Mouse (Mus musculus) right cerebral cortex, postnatal 14 days (tissue): ENCODE data around the gene Glis1.

ENCODE experiments used
- DNase-seq: peaks from one replicate; pipeline ENCODE4 v3.0.0; 2022

The Glis1 gene

DNA sequence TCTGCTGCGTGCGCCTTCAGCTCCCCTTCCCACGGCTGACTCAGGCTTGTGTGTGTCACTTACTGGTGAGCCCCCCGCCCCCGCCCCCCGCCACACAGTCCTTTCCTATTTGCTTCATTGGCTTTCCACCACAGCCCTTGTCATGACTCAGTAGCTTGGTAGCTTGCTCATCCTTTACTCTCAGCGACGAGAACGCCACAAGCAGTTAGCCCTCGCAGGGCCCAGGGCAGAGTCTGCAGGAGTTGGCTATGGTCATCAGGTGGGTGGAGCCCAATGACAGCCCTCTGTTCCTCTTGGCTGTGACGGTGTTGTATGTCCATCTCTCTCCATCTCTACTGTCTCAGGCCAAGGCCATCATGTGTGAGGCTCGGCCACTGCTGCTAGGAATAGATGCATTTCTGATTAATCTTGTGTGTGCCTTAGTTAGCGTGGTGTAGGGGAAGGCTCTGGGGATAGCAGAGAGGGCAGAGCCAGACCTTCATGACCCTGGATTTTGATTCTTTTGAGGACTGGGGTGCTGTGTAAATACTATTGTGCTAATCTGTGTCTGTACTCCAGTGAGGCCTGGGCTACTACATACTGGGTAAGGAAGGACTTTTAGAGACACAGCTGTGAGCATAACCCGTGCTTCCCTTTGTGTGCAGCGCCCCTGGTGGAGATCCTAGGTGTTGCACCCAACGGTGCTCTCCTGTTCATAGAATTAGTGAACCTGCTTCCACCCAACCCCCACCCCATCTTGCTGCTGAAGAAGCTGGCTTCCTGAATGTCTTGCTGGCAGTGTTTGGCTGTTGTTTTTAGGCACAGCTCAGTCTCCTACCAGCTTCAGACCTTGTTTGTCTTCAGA lies 19.0 kb downstream of the Glis1 start:
- DNase-seq: peak; percentile 93

GRCm38 (mm10) chr4:107457602-107458001 lies 23.2 kb downstream of the Glis1 start:
- DNase-seq: no peak

GRCm38 (mm10) chr4:107458907-107459306 lies 24.5 kb downstream of the Glis1 start:
- no peak for DNase-seq

- no peak for DNase-seq
Measured at GRCm38 (mm10) chr4:107459461-107459860, 25.1 kb downstream of the Glis1 start.

DNA sequence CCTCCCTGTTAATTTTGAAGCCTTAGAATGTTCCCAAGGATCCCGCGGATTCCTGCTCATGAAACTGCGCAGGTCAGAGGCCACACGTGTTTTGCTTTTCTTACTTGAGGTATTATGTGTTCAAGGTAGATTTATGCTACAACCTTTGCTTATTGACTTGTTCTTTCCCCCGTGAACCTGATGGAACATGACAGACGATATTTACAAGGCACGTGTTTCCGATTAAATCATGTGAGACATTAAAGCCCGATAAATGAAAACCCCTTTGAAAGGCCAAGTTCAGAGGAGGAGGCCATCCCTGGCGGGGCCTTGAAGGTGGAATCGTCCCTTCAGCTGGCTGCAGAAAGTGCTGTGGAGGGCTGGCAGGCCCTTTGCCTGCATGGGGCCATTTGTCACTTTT lies 26.1 kb downstream of the Glis1 start:
- DNase-seq: no peak

DNA sequence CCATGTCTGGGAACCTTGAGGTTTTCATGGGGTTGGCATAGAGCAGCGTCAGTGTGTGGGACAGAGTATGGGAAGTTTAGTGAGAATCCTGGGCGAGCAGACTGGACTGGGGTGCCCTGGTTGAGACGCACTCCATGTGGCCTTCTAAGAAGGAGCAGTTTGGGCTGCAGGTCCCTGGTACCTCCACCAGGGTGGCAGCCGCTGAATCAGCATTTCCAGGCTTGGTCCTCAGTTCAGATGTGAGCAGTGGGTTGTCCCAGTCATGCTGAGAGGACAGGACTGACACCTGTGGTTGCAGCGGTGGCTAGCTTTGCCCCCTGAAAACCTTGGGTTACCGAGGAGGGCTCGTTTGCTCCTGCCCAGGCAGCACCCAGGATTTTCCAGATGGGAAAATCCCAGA lies 33.4 kb downstream of the Glis1 start:
- DNase-seq: no peak

DNA sequence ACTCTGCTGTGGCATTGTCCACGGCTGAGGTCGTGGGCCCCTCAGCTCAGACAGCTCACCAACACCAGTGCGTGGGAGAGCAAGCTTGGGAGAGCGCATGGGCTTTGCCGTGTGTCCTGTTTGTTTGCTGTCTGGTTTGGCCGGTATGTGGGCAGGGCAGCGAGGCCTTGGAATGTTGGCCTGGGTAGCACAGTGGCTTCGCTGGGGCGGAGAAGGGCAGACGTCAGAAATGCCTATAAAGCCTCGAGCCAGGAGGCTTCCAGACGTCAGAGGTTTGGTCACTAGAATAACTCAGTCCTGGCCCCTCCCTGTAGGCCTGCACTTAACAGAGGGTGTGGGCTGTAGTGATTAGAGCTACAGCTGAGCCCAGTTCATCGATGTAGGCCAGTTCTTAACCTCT lies 33.9 kb downstream of the Glis1 start:
- no peak for DNase-seq

- DNase-seq: no peak
Measured at GRCm38 (mm10) chr4:107468768-107469167, 34.4 kb downstream of the Glis1 start.

GRCm38 (mm10) chr4:107476266-107476665 lies 41.9 kb downstream of the Glis1 start:
- DNase-seq: no peak

- no peak for DNase-seq
Measured at GRCm38 (mm10) chr4:107479015-107479414, 44.6 kb downstream of the Glis1 start.

DNA sequence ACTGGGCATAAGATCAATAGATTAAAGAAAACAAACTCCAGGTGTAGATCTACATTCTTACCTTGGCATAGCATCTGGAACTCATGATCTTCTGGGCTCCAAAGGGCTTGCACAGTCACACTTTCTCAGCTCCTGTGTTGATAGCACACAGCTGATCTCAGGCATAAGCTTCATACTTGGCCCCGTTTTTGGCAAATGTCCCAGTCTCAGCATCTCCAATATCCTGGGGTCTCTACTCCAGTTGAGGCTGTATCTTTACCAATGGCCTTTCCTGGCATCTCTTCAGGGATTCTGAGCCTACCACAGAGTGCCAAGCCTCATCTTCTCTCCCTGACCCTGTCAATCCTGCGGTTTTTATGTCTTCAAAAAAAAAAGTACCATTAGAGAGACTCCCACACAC lies 48.1 kb downstream of the Glis1 start:
- DNase-seq: no peak

DNA sequence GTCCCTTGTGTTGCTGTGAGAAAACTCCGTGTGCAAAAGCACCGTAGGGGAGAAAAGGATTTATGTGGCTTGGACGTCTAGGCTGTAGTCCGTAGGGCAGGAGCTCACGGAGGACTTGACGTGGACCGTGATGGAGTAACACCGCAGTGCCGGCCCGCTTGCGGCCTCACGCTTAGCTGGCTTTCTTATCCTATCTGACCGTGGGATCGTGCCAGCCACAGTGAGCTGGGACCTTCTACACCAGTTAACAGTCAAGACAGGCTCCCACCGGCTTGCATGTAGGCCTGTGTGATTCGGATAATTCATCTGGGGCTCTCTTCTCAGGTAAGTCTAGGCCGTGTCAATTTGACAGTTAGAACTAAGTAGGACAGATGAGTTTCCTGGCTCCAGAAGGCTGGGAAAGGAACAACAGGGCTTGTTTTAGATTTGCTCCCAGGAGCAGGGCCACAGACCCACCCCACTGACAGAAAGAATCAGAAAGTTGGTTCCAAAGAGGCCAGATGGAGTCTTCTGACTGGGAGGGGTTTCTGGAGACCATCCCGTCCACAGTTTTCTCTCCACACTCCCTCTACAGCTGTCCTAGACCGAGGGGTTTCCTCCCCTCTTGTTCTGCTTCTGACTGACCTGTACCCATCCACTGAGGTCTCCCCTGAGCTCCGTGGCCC lies 49.3 kb downstream of the Glis1 start:
- no peak for DNase-seq

DNA sequence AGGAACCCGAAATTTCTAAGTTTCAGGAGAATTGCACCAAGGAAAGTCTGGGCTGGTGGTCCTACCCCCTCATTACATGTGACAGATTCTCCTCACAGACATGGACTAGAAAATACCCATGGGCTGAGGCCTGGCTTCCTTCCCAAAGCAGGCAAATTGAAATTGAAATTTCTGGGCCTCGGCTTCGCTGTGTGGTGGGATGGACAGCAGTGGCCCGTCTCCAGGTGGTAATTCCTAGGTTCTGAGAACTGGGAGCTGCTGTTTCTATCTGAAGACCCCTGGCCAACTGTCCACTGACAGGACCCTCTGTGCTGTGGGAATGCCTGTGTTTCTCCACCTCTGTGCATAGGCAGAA lies 49.8 kb downstream of the Glis1 start:
- DNase-seq: no peak

DNA sequence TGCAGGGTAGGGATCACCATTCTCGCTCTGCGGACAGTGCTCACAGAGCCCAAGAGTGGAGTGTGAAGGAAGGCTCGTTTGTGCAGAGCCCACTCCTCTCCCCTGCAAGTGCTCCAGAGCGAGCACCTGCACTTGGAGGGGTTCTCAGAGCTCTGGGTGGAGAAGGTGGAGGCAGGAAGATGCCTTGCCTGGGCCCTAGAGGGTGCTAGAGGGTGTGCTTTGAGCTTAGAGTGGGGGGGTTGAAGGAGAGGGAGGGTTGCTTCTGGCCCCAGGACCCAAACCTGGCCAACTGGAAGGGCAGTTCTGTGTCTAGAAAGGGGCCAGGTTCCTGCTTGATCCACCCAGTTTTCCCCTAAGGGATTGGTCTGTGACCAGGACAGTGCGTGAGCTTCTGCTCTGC lies 51.5 kb downstream of the Glis1 start:
- no peak for DNase-seq

- DNase-seq: peak; percentile 33
Measured at GRCm38 (mm10) chr4:107489121-107489840, 54.9 kb downstream of the Glis1 start.

DNA sequence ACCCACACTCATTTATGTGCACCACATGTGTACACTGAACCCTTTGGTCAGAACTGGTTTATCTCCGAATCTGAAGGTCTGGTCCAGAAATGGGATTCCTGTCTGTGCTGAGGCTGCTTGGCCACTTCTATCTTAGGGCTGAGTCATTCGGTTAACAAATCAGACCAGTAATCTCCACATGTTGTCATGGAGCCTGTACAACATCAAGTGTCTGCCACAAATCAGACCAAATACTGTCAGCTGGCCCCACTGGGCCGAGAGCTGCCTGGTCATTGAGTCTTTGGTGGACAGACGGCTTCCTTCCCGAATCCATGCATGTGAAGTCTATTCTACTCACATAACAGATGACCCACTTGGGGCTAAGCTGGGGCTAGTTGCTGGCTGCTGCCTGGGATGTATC lies 58.6 kb downstream of the Glis1 start:
- DNase-seq: no peak

DNA sequence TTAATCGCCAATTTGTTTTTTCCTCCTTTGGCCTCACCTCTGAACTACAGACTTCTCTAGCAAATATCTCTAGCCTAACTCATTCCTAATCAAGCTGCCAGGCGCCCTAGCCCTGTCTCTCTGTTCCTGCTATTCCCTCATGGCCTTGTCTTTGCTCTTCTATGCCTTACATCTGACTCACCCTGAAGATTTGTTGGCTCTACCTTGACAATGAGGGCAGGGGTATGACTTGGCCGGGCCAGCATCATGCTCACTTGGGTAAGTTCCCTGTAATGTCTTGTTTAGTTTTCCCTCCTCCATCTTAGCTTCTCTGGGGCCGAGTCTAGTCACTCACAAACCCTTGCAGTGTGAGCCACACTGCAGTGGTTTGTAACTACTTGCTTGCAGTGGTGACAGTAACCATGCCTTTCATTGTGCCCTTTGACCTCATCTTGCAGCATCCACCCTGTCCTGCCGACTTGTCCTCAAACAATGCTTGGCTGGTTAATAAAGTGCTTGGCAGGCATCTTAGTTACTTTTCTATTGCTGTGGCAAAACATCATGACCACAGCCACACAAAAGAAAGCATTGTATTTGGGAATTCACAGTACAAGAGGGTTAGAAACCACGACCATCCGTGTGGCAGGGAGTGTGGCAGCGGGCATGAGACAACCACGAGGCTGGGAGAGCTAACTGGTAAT lies 61.5 kb downstream of the Glis1 start:
- DNase-seq: no peak

- DNase-seq: no peak
Measured at GRCm38 (mm10) chr4:107497430-107497935, 63.1 kb downstream of the Glis1 start.

GRCm38 (mm10) chr4:107502601-107503051 lies 68.2 kb downstream of the Glis1 start:
- DNase-seq: no peak

- DNase-seq: no peak
Measured at GRCm38 (mm10) chr4:107514981-107515380, 80.6 kb downstream of the Glis1 start.

DNA sequence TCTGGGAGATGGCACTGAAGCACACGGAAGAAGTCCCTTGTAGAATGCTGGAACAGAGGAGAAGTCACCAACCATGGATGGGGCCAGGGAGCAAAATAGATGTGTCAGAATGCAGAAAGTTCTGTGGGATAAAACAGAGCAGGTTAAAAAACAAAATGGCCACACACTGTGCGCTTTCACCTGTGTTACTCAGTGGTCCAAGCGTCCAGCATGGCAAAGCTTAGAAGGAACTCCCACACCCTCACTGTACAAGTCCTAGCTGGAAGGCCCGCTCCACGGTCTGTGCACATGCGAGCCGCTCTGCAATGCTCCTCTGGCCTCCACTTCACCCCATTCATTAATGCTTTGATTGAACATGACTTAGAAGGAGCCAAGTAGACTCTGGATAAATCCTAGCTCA lies 81.2 kb downstream of the Glis1 start:
- no peak for DNase-seq

DNA sequence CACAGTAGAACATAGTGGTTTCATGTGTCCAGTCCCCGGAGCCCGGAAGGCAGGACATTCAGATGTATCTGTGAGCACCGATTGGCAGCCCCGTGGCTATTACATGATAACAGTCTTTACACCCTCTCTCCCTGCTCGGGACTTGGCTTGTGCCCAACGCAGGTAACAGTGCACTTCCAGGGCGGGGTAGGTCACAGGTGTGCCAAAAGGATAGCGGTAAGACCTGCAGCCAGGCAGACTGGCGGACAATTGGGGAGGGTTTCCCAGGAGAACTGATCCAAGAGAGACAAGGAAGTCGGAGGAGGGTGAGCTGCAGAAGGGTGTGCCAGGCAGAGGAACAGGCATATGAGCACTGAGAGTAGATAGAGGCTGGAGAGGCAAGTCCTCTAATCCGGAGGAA lies 84.4 kb downstream of the Glis1 start:
- DNase-seq: no peak

GRCm38 (mm10) chr4:107520071-107520470 lies 85.7 kb downstream of the Glis1 start:
- DNase-seq: no peak
